Mouse (Mus musculus) forebrain, embryonic 11.5 days (tissue): ENCODE data around the gene Ecd. TPM values are rescaled to one million over a fixed set of nuclear protein-coding genes. Genes with fewer than 3 reads are reported as not detected.

Source experiments
- ATAC-seq: fragments of 200-750 bp; cut with Nextera tagmentation; replicated peaks from 2 replicates; pipeline ENCODE4 v1.8.0; 2017; ENCODE audit warnings: moderate TSS enrichment; ENCODE audit not compliant: low FRiP score
- DNase-seq: peaks from one replicate; pipeline ENCODE4 v3.0.0-alpha.2; 2017; ENCODE audit warnings: low spot score
- H3K27ac ChIP-seq: fragments of 300-500 bp; sonication (generic); 2 replicates; pipeline ENCODE4 v1.5.1; 2014; ENCODE audit warnings: low read depth, low read length
- H3K27me3 ChIP-seq: fragments of 300-500 bp; sonication (generic); 2 replicates; pipeline ENCODE4 v1.6.1; 2014; ENCODE audit warnings: mild to moderate bottlenecking, low read length, mixed read lengths; ENCODE audit not compliant: control insufficient read depth, insufficient read depth
- H3K36me3 ChIP-seq: fragments of 300-500 bp; sonication (generic); 2 replicates; pipeline ENCODE4 v1.6.1; 2014; ENCODE audit warnings: mild to moderate bottlenecking, low read length, moderate library complexity, mixed read lengths; ENCODE audit not compliant: control insufficient read depth, insufficient read depth
- H3K4me1 ChIP-seq: fragments of 300-500 bp; sonication (generic); replicated peaks from 2 replicates; pipeline ENCODE4 v1.6.1; 2014; ENCODE audit warnings: low read length, mixed read lengths; ENCODE audit not compliant: control insufficient read depth, insufficient read depth
- H3K4me2 ChIP-seq: fragments of 300-500 bp; sonication (generic); 2 replicates; pipeline ENCODE4 v1.6.1; 2014; ENCODE audit warnings: low read depth, mild to moderate bottlenecking, low read length, moderate library complexity, mixed read lengths; ENCODE audit not compliant: severe bottlenecking
- H3K4me3 ChIP-seq: fragments of 300-500 bp; sonication (generic); 2 replicates; pipeline ENCODE4 v1.5.1; 2014; ENCODE audit warnings: low read depth, low read length
- H3K9ac ChIP-seq: fragments of 300-500 bp; sonication (generic); 2 replicates; pipeline ENCODE4 v1.6.1; 2014; ENCODE audit warnings: low read length
- H3K9me3 ChIP-seq: fragments of 300-500 bp; sonication (generic); 2 replicates; pipeline ENCODE4 v1.6.1; 2016; ENCODE audit warnings: low read length, mixed read lengths; ENCODE audit not compliant: control insufficient read depth
- WGBS: fragments of 180-500 bp; shearing (Covaris S2); extraction: QIAGEN DNeasy Blood & Tissue Kit; methylation state at CpG from one replicate; pipeline ENCODE4 v1.1.7; 2014; 5-methylcytosine and 5-hydroxymethylcytosine counted together
- polyA plus RNA-seq: library from polyadenylated mRNA; unstranded; fragments of >200 nt; fragmentation: Nextera tagmentation; extraction: Ambion mirVana; gene quantifications from 2 replicates; pipeline ENCODE4 v1.2.1, GENCODE M21; 2014

The Ecd gene
- polyA plus RNA-seq, 1 experiment from 2014 or later = 77.9 TPM

DNA sequence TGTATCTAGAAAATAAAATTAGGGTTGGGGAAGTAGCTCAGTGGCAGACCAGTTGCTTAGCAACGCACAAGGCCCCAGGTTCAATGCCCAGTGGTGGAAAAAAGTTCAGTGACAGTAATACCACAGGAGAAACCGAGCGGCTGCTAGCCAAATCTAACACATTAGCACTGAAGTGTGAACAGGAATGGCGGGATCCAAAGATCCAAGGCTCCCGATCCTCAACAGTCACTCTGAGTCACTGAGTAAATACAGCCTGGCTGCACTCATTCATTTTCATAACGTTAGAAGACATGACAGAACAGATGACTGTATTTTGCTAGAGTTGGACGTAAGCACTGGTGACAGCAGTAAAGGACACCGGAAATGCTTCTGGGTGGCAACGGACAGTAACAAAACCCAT, 2.0 kb downstream of the Ecd start:
- WGBS = 92% methylated on average over 9 of the region's 9 CpGs
- Histone ChIP-seq H3K27me3 (no peaks in the 10 kb centered on the region), H3K4me3 (no peak overlapping the region), H3K4me2 (no peak overlapping the region), H3K36me3 (no peaks in the 10 kb centered on the region; the same call in 1 of the 2 replicates), H3K27ac (no peak overlapping the region), H3K4me1 (peaks cover 2% of the 10 kb centered on the region; the same call in 1 of the 2 replicates), H3K9ac (no peak overlapping the region), H3K9me3 (no peaks in the 10 kb centered on the region)
- no peak for ATAC-seq
- DNase-seq = no peak

DNA sequence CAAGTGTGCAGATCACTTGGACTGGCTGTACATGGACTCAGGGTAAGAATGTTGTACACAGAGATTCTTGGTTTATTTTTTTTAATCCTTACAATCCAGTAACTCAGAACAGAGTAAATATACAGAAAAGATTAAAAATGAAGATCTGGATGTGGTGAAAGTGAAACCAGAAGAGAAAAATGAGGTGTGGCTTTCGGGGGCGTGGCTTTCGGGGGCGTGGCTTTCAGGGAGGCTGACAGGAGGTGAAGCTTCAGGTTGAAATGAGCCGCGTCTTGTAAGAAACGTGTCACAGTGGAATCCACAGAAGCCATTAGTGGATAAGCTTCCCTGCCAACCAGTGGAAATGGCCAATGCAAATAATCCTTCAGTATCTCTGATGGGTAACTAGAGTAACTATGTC, 7.1 kb downstream of the Ecd start:
- Histone ChIP-seq H3K27ac (no peak overlapping the region), H3K9me3 (no peaks in the 10 kb centered on the region), H3K27me3 (no peaks in the 10 kb centered on the region), H3K36me3 (no peaks in the 10 kb centered on the region; the same call in none of the 2 replicates), H3K4me3 (no peak overlapping the region), H3K4me1 (no peaks in the 10 kb centered on the region; the same call in 1 of the 2 replicates), H3K9ac (no peak overlapping the region), H3K4me2 (no peak overlapping the region)
- no peak for DNase-seq
- 87% methylated on average over 7 of the region's 7 CpGs for WGBS
- no peak for ATAC-seq

DNA sequence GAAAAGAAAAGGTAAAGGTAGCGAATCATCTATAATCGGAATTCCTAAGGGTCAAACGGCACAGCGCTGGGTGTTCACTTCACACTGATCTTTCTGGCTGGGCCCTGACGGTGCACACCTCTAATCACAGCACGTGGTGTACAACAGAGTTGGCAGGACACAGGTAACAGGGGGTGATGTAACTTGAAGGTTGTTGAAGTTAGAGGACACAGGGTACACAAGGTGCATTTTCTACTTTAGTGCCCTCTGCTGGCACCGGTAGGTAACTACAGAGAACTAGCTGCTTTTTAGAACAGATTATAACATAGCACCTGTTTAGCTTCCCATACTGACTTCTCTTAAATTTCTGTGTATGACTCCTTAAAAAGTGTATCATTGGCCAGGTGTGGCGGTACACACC, 7.8 kb downstream of the Ecd start:
- Histone ChIP-seq H3K27me3 (no peaks in the 10 kb centered on the region), H3K4me1 (no peaks in the 10 kb centered on the region), H3K4me3 (no peak overlapping the region), H3K4me2 (no peak overlapping the region), H3K27ac (no peak overlapping the region), H3K9me3 (no peaks in the 10 kb centered on the region), H3K9ac (no peak overlapping the region), H3K36me3 (peaks cover 4% of the 10 kb centered on the region)
- no peak for DNase-seq
- WGBS = 85% methylated on average over 8 of the region's 8 CpGs
- no peak for ATAC-seq

DNA sequence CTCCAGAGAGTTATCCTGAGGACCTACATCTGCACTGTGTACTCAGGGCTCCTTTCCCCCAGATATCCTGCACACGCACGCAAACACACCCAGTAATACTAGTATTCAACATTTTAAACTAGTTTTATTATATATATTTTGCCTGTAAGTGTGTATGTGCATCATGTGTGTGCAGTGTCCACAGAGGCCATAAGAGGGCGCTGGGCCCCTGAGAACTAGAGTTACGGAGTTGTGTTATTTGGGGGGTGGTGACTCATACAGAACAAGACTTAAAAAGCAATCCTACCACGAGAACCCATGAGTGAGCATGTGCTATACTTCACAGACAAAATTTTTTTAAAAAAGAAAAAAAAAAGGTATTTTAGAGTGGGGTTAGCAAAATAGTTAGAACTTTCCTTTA, 8.5 kb downstream of the Ecd start:
- peaks cover 4% of the 10 kb centered on the region for H3K36me3 ChIP-seq
- no peak overlapping the region for H3K4me3 ChIP-seq
- H3K27ac ChIP-seq = no peak overlapping the region
- H3K4me1 ChIP-seq = no peaks in the 10 kb centered on the region
- no peaks in the 10 kb centered on the region for H3K27me3 ChIP-seq
- DNase-seq = no peak
- WGBS = 95% methylated on average over 5 of the region's 5 CpGs
- H3K4me2 ChIP-seq = no peak overlapping the region
- ATAC-seq = no peak
- no peak overlapping the region for H3K9ac ChIP-seq
- no peaks in the 10 kb centered on the region for H3K9me3 ChIP-seq

DNA sequence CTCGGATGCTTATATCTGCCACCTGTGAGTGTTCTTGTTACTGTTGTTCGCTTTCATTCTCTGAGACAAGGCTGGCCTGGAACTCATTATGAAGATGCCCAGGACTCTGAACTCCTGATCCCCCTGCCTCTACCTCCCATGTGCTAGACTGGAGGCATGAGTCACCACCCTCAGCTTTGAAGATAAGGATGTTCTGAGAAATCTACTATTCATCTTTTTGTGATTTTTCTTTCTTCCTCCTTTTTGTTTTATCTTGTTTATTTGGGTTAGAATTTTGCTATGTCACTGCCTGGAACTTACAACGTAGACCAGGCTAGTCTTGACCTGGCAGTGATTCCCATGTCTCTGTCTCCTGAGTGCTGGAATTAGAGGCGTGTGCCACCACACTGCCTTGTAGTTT, 16.6 kb downstream of the Ecd start:
- no peak for DNase-seq
- H3K27ac ChIP-seq = no peak overlapping the region
- peaks cover 14% of the 10 kb centered on the region for H3K36me3 ChIP-seq
- no peak for ATAC-seq
- H3K4me2 ChIP-seq = no peak overlapping the region
- no peak overlapping the region for H3K9ac ChIP-seq
- H3K9me3 ChIP-seq = no peaks in the 10 kb centered on the region
- H3K4me3 ChIP-seq = no peak overlapping the region
- WGBS = 95% methylated on average over 4 of the region's 4 CpGs
- H3K4me1 ChIP-seq = no peaks in the 10 kb centered on the region
- H3K27me3 ChIP-seq = no peaks in the 10 kb centered on the region

DNA sequence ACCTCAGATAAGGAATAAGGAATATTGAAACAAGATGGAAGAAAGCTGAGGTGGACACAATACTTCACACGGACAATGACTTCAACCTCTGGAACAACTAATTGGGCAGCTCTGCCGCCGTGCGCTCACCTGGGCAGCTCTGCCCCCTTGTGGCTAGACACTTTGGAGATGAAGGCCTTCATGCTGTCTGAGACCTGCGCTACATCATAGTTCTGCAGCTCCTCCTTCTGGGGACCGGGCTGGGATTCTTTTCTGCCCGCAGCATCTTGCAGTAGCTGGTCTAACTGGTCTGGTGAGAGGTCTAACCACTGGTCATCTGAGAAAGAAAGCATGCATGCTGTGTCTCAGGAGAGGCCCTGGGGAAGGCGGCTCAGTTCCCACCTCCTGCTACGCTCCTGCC, 19.4 kb downstream of the Ecd start:
- no peak for DNase-seq
- Histone ChIP-seq H3K27ac (no peak overlapping the region), H3K27me3 (no peaks in the 10 kb centered on the region)

DNA sequence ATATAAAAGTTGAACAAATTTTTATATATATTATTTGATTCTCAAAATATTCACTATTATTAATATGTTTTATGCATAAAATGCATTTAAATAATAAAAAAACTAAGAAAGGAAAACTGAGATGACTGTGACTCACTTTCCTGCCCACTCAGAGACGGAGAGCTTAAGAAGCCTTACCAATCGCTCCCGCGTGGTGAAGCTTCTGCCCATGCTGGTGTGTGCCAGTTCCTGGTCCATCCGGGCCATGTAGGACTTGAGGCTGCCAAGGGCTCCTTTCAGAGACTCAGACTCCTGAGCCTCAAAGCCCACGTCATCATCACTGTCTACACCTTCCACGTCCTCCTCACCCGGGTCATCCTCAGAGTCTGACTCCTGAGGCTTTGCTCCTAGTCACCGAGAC, 23.7 kb downstream of the Ecd start:
- H3K27me3 ChIP-seq = no peaks in the 10 kb centered on the region
- ATAC-seq (no peak), DNase-seq (no peak)
- peaks cover 8% of the 10 kb centered on the region; the same call in 1 of the 2 replicates for H3K36me3 ChIP-seq
- no peaks in the 10 kb centered on the region for H3K4me1 ChIP-seq
- no peaks in the 10 kb centered on the region for H3K9me3 ChIP-seq
- H3K4me3 ChIP-seq = no peak overlapping the region
- H3K27ac ChIP-seq = no peak overlapping the region
- no peak overlapping the region for H3K4me2 ChIP-seq
- 95% methylated on average over 9 of the region's 9 CpGs for WGBS
- H3K9ac ChIP-seq = no peak overlapping the region

More for the DNA sequence above, 19.4 kb downstream of the Ecd start:
- WGBS = 70% methylated on average over 9 of the region's 9 CpGs
- ATAC-seq = no peak
- H3K9ac ChIP-seq = no peak overlapping the region
- H3K36me3 ChIP-seq = peaks cover 10% of the 10 kb centered on the region; the same call in 1 of the 2 replicates
- no peak overlapping the region for H3K4me2 ChIP-seq
- H3K4me1 ChIP-seq = no peaks in the 10 kb centered on the region
- no peaks in the 10 kb centered on the region for H3K9me3 ChIP-seq
- H3K4me3 ChIP-seq = no peak overlapping the region

DNA sequence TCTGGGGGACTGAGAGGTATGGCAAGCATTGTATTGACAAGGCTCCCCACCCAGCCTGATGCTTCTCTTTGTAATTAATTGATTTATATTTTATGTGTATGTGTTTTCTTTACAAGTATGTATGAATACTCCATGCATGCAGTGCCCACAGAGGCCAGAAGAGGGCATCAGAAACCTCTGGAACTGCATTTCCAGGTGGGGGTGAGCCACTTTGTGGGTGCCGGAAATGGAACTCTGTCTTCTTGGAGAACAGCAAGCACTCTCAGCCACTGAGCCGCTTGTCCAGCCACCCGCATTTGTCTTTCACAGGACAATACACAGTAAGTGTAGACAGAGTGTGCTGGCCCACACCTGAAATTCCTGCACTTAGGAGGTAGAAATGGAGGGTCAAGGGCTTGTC, 28.5 kb downstream of the Ecd start:
- no peaks in the 10 kb centered on the region for H3K4me1 ChIP-seq
- no peak overlapping the region for H3K27ac ChIP-seq
- H3K27me3 ChIP-seq = no peaks in the 10 kb centered on the region
- ATAC-seq (no peak), DNase-seq (peak; percentile 60)
- no peaks in the 10 kb centered on the region; the same call in 1 of the 2 replicates for H3K36me3 ChIP-seq
- H3K9ac ChIP-seq = no peak overlapping the region
- H3K9me3 ChIP-seq = no peaks in the 10 kb centered on the region
- no peak overlapping the region for H3K4me2 ChIP-seq
- WGBS = 73% methylated on average over 3 of the region's 3 CpGs
- no peak overlapping the region for H3K4me3 ChIP-seq

DNA sequence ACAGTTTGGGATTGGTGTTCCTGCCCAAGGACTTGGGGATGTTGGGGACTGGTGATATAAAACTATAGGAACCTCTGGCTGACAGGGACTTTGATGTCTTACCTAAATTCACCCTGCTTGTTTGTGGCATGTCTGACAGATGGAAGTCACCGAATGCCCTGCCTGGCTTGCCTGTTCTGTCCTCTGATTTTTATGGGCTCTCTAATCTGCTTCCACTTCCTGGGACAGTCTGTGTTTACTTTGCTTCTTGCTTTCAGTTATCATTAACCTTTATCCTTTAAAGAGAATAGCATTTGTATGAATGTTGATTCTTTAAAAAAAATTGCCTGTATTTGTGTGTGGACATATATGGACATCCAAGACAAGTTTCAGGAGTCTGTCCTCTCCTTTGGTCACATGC, 32.8 kb downstream of the Ecd start:
- Histone ChIP-seq H3K4me1 (no peaks in the 10 kb centered on the region), H3K4me2 (no peak overlapping the region), H3K9ac (no peak overlapping the region), H3K36me3 (no peaks in the 10 kb centered on the region), H3K27me3 (no peaks in the 10 kb centered on the region), H3K9me3 (no peaks in the 10 kb centered on the region), H3K4me3 (no peak overlapping the region), H3K27ac (no peak overlapping the region)
- 88% methylated on average over 1 of the region's 1 CpGs for WGBS
- DNase-seq (no peak), ATAC-seq (no peak)
